ENCODE assay signal across 17 mouse cellular contexts in the genomic region with DNA sequence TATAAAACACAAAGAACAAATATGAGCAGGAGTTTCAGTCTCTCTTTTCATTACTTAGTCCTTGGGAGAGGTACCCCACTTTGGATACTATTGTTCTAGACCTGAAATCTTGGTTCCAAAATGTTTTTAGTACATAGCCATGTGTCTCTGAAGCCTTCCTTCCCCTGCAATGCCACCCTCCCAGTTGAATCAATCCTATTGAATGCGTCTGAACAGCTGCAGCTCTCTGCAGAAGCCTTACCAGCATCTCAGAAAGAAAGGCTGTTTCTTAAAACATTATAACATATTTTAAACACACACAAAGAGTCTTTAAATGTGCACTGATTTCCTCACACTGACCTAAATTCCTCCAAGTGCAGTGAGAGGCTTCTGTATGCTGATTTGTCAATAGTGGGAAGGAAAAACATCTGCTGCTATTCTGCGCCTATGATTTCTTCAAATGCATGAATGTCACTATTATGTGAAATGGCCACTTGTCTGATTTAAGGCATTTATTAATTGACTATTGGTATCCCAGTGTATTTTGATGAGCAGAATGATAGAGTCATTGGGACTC.
"Had no signal": no experiment of that assay in that cellular context is flagged by ENCODE, and none has a peak within 500 bp of the region (broad histone marks: within the 10 kb centered on the region; RNA-seq: fewer than 3 reads in every experiment).

No protein-coding gene starts in this region.

- H3K27me3 ChIP-seq: kidney, embryonic 15.5 days; limb, embryonic 13.5 days; liver, embryonic 15.5 days; midbrain, embryonic 13.5 days; neural tube, embryonic 12.5 days had no signal

- DNase-seq: kidney, adult 2 months; kidney, postnatal 14 days; layer of hippocampus, postnatal 36 days; left cerebral cortex, postnatal 4 days; lung, adult 2 months; lung, postnatal 36 days; right cerebral cortex, postnatal 14 days; thymus, adult 18-20 months; thymus, postnatal 14 days had no signal

- H3K36me3 ChIP-seq: kidney, embryonic 15.5 days; limb, embryonic 13.5 days; liver, embryonic 15.5 days; midbrain, embryonic 13.5 days; neural tube, embryonic 12.5 days had no signal

- H3K4me3 ChIP-seq: kidney, embryonic 15.5 days; limb, embryonic 13.5 days; liver, embryonic 15.5 days; midbrain, embryonic 13.5 days; neural tube, embryonic 12.5 days had no signal

- H3K9ac ChIP-seq: kidney, embryonic 15.5 days; limb, embryonic 13.5 days; liver, embryonic 15.5 days; midbrain, embryonic 13.5 days; neural tube, embryonic 12.5 days had no signal

- H3K4me1 ChIP-seq: kidney, embryonic 15.5 days; limb, embryonic 13.5 days; liver, embryonic 15.5 days; midbrain, embryonic 13.5 days; neural tube, embryonic 12.5 days had no signal

- H3K9me3 ChIP-seq: kidney, embryonic 15.5 days; limb, embryonic 13.5 days; liver, embryonic 15.5 days; midbrain, embryonic 13.5 days; neural tube, embryonic 12.5 days had no signal

- H3K4me2 ChIP-seq: kidney, embryonic 15.5 days; limb, embryonic 13.5 days; liver, embryonic 11.5 days; liver, embryonic 15.5 days; midbrain, embryonic 13.5 days; neural tube, embryonic 12.5 days had no signal

- H3K27ac ChIP-seq: kidney, embryonic 15.5 days; limb, embryonic 13.5 days; liver, embryonic 15.5 days; neural tube, embryonic 12.5 days; stomach, postnatal 0 days had no signal

- ATAC-seq: lung, postnatal 0 days had no signal
